Mouse (Mus musculus): ENCODE results near the gene Gpd2. TPM values are rescaled to one million over a fixed set of nuclear protein-coding genes. Genes with fewer than 3 reads are reported as not detected.

The Gpd2 gene
- polyA plus RNA-seq, 1 experiment, result 3.5 TPM

DNA sequence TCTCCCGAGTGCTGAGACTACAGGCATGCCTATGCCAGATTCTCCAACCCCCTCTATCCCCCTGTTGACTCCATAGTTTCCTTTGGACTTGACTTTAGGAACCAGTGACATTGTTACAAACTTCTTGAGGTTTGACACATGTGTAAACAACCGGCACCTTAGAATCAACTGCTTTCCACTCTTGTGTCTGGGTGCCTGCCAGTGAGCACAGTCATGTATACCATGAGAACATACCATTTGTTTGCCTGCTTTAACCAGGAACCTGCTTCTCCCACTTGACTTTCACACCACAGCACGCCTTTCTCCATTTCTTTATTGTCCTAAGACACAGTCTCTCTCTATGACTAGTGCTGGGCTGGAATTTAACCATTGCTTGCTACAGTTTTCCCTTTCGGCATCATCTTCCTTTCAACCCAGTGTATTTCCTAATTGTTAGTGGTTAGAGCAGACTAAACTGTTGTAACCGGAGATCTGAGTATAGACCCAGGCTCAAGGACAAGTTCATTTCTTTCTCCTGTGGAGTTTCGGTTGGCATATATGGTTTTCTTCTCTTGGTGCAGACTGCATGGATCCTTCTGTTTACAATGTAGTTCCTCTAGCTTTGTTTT, 8.4 kb downstream of the Gpd2 start:
- H3K4me1 ChIP-seq, result peaks cover 34% of the 10 kb centered on the region
- H3K9me3 ChIP-seq, result no peaks in the 10 kb centered on the region
- peaks cover 49% of the 10 kb centered on the region for H3K36me3 ChIP-seq (replicated peaks; ENCODE audit: low read length)
- TF ChIP-seq FLI1 (IDR thresholded peaks at IDR 0.05; ENCODE audit: low read length) (no peak), GATA1 (IDR thresholded peaks at IDR 0.05; ENCODE audit: borderline replicate concordance, low read length) (no peak)
- no peak overlapping the region for H3K4me3 ChIP-seq (replicated peaks)
- no peaks in the 10 kb centered on the region for H3K27me3 ChIP-seq (replicated peaks)

DNA sequence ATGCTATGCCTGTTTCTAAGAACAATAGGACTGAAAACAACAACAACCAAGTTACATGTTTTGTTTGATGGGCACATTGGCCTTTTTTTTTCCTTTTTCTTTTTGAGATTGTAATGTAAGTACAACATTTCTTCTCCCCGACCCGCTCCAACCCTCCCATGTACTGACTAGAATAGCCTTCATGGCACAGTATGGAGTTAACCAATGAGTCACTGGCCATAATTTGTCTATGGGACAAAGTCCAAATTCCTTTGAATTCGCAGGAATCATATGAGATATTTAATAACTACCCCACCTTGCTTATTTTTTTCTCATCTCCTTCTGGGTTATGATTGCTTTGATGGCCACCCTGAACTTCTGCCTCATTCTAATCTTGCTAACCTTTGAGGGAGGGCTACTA, 12.7 kb downstream of the Gpd2 start:
- peaks cover 61% of the 10 kb centered on the region for H3K4me1 ChIP-seq
- no peaks in the 10 kb centered on the region for H3K27me3 ChIP-seq (replicated peaks)
- H3K9me3 ChIP-seq, result no peaks in the 10 kb centered on the region
- TF ChIP-seq FLI1 (IDR thresholded peaks at IDR 0.05; ENCODE audit: low read length) (no peak), GATA1 (IDR thresholded peaks at IDR 0.05; ENCODE audit: borderline replicate concordance, low read length) (no peak)
- no peak overlapping the region for H3K4me3 ChIP-seq (replicated peaks)
- peaks cover 27% of the 10 kb centered on the region for H3K36me3 ChIP-seq (replicated peaks; ENCODE audit: low read length)

DNA sequence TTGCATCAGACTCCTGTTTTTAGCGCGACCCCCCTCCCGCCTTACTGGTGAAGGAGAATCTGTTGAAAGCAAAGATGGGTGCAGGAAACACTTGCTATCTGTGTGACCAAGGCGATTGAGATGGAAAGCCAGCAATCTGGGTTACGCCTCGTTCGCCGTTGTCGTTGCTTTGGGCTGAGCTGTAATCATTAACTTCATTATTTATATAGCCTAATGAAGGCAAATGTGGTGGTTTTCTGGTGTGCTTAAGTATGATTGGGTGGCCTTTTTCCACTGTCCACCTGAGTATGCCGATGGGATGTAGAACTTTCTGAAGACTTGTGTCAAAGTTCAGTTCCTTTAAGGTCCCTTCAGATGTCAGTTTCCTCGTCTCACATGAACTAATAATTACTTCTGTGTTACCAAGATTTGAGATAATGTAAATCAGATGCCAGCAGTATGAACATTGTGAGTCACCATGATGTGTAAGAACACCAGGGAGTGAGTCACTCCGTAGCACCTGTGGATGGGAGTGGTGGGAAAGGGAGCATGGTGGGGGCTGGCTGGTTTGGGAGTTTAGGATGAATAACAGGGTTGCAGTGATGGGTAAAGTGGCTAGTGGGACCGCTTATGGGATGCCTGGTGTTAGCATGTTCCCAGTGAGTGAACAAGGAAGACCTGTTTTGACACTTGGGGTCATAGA, 14.3 kb downstream of the Gpd2 start:
- TF ChIP-seq FLI1 (IDR thresholded peaks at IDR 0.05; ENCODE audit: low read length), result no peak
- TF ChIP-seq GATA1 (IDR thresholded peaks at IDR 0.05; ENCODE audit: borderline replicate concordance, low read length), result no peak
- Histone ChIP-seq H3K4me3 (replicated peaks) (no peak overlapping the region), H3K27me3 (replicated peaks) (no peaks in the 10 kb centered on the region), H3K4me1 (peaks cover 67% of the 10 kb centered on the region), H3K36me3 (replicated peaks; ENCODE audit: low read length) (peaks cover 19% of the 10 kb centered on the region), H3K9me3 (no peaks in the 10 kb centered on the region)

DNA sequence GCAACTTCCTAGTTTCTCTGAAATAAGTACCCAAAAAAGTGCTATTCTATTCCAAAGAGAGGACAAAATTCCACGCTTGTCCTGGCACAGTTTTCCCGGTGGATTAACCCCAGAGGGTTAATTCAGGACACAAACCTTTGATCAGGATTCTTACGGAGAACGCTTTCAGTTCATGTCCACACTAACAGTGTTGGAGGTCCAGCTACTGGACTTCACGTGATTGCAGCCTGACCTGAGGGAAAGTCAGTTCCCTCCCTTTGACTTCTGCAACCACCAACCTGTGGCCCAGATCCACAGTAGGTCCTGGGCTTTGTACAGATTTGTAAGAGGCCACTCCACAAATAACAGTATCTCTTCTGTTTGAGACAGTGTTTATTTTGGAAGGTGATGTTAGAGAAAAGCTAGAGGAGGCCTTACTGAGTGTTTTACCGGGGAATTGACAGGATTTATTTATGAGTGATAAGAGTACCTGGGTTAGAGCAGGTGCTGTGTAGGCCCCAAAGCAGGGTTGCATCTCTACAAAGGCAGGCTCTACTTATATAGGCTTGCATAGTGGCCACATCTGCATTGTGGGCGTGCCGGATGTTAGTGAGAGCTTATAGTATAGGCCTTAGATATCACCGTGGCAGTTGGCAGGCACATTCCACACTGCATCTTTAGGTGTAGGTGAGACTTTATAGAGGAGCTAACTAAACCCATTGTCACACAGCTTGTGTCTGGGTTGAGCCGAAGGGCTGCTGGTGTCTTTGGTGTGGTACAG, 15.3 kb downstream of the Gpd2 start:
- no peaks in the 10 kb centered on the region for H3K9me3 ChIP-seq
- H3K4me3 ChIP-seq (replicated peaks), result no peak overlapping the region
- no peaks in the 10 kb centered on the region for H3K27me3 ChIP-seq (replicated peaks)
- peaks cover 17% of the 10 kb centered on the region for H3K36me3 ChIP-seq (replicated peaks; ENCODE audit: low read length)
- peaks cover 61% of the 10 kb centered on the region for H3K4me1 ChIP-seq
- TF ChIP-seq FLI1 (IDR thresholded peaks at IDR 0.05; ENCODE audit: low read length), result no peak
- no peak for TF ChIP-seq GATA1 (IDR thresholded peaks at IDR 0.05; ENCODE audit: borderline replicate concordance, low read length)

DNA sequence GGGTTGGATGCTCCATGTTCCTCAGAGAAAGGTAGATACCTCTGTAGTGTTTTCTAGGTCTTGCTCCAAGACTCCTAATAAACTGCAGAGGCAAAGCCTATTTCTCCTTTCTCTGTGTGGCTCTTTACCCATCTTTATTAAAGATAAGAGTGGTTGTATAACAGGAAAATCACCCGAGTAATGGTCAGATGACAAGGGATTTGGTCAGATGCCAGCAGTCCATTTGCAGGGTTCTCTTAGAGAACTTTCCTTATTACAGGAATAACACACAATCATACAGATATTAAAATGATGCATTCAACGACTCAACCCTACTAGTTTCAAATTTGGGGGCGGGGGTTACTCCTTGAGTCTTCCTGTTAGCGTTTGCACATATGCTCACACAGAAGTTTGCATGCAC, 16.8 kb downstream of the Gpd2 start:
- Histone ChIP-seq H3K4me3 (replicated peaks) (no peak overlapping the region), H3K9me3 (no peaks in the 10 kb centered on the region), H3K36me3 (replicated peaks; ENCODE audit: low read length) (peaks cover 8% of the 10 kb centered on the region), H3K27me3 (replicated peaks) (no peaks in the 10 kb centered on the region), H3K4me1 (peaks cover 55% of the 10 kb centered on the region)
- TF ChIP-seq GATA1 (IDR thresholded peaks at IDR 0.05; ENCODE audit: borderline replicate concordance, low read length), result no peak
- no peak for TF ChIP-seq FLI1 (IDR thresholded peaks at IDR 0.05; ENCODE audit: low read length)

DNA sequence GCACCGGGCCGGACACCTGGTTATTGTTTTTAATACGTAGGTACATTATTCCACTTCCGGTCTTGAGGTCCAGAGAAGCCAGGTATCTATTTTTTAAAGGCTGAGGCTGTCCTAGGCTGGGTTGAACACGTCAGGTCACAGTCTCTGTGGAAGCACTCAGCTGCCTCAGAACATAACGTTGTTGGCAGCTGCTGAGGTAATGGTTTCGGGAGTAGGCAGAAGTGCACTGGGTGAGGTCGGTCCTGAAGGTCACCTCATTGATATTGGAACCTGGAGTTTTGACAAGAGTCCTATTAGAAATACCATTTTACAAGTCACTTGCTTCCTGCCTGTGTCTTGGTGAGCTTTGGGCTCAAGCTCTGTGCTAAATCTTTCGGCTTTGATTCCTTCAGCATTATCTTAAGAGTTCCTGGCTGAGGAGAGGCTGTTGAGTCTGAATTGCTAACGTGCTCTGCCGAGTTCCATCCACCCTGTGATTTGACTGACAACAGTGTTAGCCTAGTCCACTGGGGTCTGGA, 17.8 kb downstream of the Gpd2 start:
- Histone ChIP-seq H3K36me3 (replicated peaks; ENCODE audit: low read length) (peaks cover 6% of the 10 kb centered on the region), H3K9me3 (no peaks in the 10 kb centered on the region), H3K4me3 (replicated peaks) (no peak overlapping the region), H3K27me3 (replicated peaks) (no peaks in the 10 kb centered on the region), H3K4me1 (peaks cover 55% of the 10 kb centered on the region)
- no peak for TF ChIP-seq FLI1 (IDR thresholded peaks at IDR 0.05; ENCODE audit: low read length)
- TF ChIP-seq GATA1 (IDR thresholded peaks at IDR 0.05; ENCODE audit: borderline replicate concordance, low read length), result no peak

DNA sequence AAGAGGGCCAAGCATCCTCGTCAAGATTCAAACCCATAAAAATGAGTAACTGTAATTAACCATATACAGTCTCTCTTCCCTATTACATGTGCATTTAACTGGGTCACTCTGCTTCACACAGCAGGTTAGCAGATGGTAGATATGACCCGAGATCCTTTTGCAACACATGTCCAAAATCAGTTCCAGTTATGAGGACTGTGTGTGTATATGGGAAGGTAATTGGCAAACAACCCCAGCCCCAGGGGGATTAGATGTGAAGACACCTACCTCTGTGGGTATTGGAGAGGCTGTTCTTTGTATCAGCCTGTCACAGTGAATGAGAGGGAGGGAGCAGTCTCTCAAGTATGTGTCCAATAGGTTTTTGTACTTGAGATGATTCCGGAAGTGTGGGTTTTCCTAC, 18.4 kb downstream of the Gpd2 start:
- peaks cover 3% of the 10 kb centered on the region for H3K36me3 ChIP-seq (replicated peaks; ENCODE audit: low read length)
- no peak for TF ChIP-seq GATA1 (IDR thresholded peaks at IDR 0.05; ENCODE audit: borderline replicate concordance, low read length)
- no peak for TF ChIP-seq FLI1 (IDR thresholded peaks at IDR 0.05; ENCODE audit: low read length)
- H3K27me3 ChIP-seq (replicated peaks), result no peaks in the 10 kb centered on the region
- no peak overlapping the region for H3K4me3 ChIP-seq (replicated peaks)
- peaks cover 57% of the 10 kb centered on the region for H3K4me1 ChIP-seq
- H3K9me3 ChIP-seq, result no peaks in the 10 kb centered on the region

DNA sequence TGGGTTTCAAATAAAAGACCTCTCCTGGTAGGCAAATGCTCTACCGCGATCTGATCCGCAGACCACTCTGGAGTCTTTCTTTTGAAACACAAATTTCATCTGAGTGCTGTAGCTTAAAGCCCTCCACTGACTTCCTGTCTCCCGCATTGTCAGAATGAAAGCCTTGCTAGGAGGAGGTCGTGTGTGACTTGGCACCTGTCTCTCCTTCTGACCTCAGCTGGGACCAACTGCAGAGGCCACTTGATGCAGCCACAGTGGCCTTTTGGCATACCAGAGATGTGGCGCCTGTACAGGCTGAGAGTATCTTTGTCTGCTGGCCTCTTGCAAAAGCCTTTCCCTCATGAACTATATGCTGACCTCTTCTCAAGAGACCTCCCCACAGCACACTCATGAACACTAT, 19.0 kb downstream of the Gpd2 start:
- Histone ChIP-seq H3K9me3 (no peaks in the 10 kb centered on the region), H3K4me3 (replicated peaks) (no peak overlapping the region), H3K27me3 (replicated peaks) (no peaks in the 10 kb centered on the region), H3K4me1 (peaks cover 62% of the 10 kb centered on the region), H3K36me3 (replicated peaks; ENCODE audit: low read length) (peaks cover 2% of the 10 kb centered on the region)
- TF ChIP-seq FLI1 (IDR thresholded peaks at IDR 0.05; ENCODE audit: low read length) (no peak), GATA1 (IDR thresholded peaks at IDR 0.05; ENCODE audit: borderline replicate concordance, low read length) (no peak)

DNA sequence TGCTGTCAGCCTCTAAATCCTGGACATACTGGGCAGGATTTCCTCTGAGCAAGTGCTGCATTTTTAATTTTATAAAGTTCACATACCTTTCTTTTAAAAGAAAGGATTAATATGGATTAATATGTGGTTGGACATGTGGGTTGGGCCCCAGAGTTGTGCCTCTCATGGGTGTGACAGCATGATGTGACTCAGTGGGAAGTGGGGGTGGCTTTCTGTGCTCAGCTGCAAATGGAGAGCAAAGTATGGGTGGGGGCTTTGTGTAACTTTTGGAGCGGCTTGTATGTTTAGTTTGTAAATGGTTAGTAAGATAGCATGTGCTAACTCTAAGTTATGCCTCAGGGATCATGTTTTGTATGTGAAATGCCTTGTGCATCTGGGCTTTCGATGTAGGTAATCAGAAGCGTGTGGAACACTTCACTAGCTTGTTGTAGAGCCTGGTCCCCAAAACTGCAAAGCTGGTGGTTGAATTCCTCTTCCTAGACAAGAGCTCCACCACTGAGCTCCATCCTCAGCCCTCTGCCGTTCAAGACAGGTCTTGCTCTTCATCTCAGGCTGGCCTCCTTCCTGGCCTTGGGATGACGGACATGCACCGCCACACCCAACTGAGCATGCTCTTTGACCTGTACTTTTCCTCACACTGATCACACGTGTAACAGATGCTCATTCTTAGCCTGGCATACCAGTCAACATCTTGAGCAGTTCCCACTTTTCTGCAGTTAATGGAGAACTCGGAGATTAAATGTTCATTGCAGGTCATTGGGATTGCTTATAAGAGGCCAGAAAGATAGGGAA, 24.0 kb downstream of the Gpd2 start:
- Histone ChIP-seq H3K4me1 (peaks cover 41% of the 10 kb centered on the region), H3K9me3 (no peaks in the 10 kb centered on the region), H3K4me3 (replicated peaks) (no peak overlapping the region), H3K27me3 (replicated peaks) (no peaks in the 10 kb centered on the region), H3K36me3 (replicated peaks; ENCODE audit: low read length) (peaks cover 9% of the 10 kb centered on the region)
- no peak for TF ChIP-seq GATA1 (IDR thresholded peaks at IDR 0.05; ENCODE audit: borderline replicate concordance, low read length)
- no peak for TF ChIP-seq FLI1 (IDR thresholded peaks at IDR 0.05; ENCODE audit: low read length)

Measured in megakaryocyte, embryonic 14.5 days (primary cell).